Mouse (Mus musculus): ENCODE measurements around the gene Vsig10l.

Vsig10l gene

DNA sequence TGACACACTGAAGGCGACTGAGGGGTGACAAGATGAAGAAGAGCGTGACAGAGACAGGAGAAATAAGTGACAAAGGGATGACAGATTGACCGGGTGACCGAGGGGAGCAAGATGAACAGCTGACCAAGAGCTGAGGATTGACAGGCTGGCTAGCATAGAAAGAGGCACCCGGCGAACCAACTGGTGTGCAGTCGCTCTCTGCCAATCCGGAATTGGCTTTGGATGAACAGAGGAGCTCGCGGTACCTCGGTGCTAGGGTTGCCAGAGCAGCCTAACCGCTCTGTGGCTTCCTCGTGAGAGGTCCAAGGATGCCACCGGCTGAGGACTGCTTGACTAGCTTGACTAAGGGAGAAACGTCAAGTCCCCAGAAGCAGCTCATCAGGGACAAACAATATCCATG lies 55.4 kb downstream of the Vsig10l start:
- no peak for DNase-seq (ENCODE audit: low read depth, low spot score)
